ENCODE assay signal across 20 mouse cellular contexts in the genomic region with DNA sequence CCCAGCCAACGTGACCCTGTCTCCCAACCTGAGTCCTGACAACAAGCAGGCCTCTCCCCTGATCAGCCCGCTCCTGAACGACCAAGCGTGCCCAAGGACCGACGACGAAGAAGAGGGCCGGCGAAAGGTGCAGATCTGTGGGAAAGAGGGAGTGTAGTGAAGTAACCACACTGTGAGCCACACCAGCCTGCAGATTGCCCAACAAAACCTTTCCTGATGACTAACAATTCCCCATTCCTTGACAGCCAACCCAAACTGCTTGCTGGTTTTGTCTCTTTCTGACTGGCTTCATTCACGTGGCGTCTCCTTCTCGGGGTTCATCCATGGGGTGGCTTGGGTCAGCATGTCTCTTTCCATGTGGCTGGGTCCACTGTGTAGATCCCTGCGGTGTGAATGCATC.
A peak's percentile ranks its signal among the peaks of the same experiment; 100 is the strongest.
DNase-seq lines count a peak whose midpoint lies in the region; ATAC-seq and TF ChIP-seq lines count a peak whose summit lies in the region.
"Had no signal": no experiment of that assay in that cellular context is flagged by ENCODE, and none has a peak within 500 bp of the region (broad histone marks: within the 10 kb centered on the region; RNA-seq: fewer than 3 reads in every experiment).

No protein-coding gene starts in this region.

- 89% methylated on average over 13 of the region's 13 CpGs for WGBS in hindbrain, embryonic 10.5 days
- 87% methylated on average over 13 of the region's 13 CpGs for WGBS in hindbrain, embryonic 14.5 days
- WGBS in lung, postnatal 0 days: 87% methylated on average over 13 of the region's 13 CpGs

- H3K4me3 ChIP-seq in hindbrain, embryonic 10.5 days: no peak overlapping the region
- no peak overlapping the region for H3K4me3 ChIP-seq in hindbrain, embryonic 14.5 days (replicated peaks; ENCODE audit: low read length)
- no peak overlapping the region for H3K4me3 ChIP-seq in lung, postnatal 0 days (ENCODE audit: low read depth, low read length)
- H3K4me3 ChIP-seq: embryonic facial prominence, embryonic 12.5 days; forebrain, embryonic 13.5 days; heart, embryonic 10.5 days; hindbrain, embryonic 15.5 days had no signal

- no peak for ATAC-seq in hindbrain, embryonic 14.5 days (ENCODE audit: low FRiP score)
- peak; percentile 57 for ATAC-seq in granulocyte monocyte progenitor cell, adult 5-6 weeks (replicated peaks; ENCODE audit: poor library complexity, severe bottlenecking)
- no peak for ATAC-seq in lung, postnatal 0 days
- ATAC-seq: forebrain, embryonic 13.5 days; forebrain, postnatal 0 days; intestine, embryonic 16.5 days had no signal

- peaks cover 34% of the 10 kb centered on the region for H3K36me3 ChIP-seq in hindbrain, embryonic 10.5 days
- H3K36me3 ChIP-seq in hindbrain, embryonic 14.5 days (replicated peaks; ENCODE audit: control insufficient read depth, insufficient read depth): peaks cover 27% of the 10 kb centered on the region
- 0 out of 2 replicates have a peak, but pooled peaks cover 10% of the 10 kb centered on the region for H3K36me3 ChIP-seq in lung, postnatal 0 days (ENCODE audit: insufficient read depth, low read length)

- peaks cover 5% of the 10 kb centered on the region for H3K4me1 ChIP-seq in hindbrain, embryonic 10.5 days (replicated peaks)
- no peaks in the 10 kb centered on the region for H3K4me1 ChIP-seq in hindbrain, embryonic 14.5 days (replicated peaks; ENCODE audit: control insufficient read depth, insufficient read depth, low read length)
- no peaks in the 10 kb centered on the region for H3K4me1 ChIP-seq in lung, postnatal 0 days (ENCODE audit: insufficient read depth, low read depth, low read length)
- H3K4me1 ChIP-seq: embryonic facial prominence, embryonic 12.5 days; hindbrain, embryonic 15.5 days had no signal

- H3K4me2 ChIP-seq in hindbrain, embryonic 14.5 days (replicated peaks): no peak overlapping the region
- H3K4me2 ChIP-seq in lung, postnatal 0 days (replicated peaks; ENCODE audit: low read depth, low read length): no peak overlapping the region
- H3K4me2 ChIP-seq: embryonic facial prominence, embryonic 12.5 days; forebrain, embryonic 13.5 days; hindbrain, embryonic 15.5 days had no signal

- H3K9me3 ChIP-seq in hindbrain, embryonic 10.5 days: no peaks in the 10 kb centered on the region
- H3K9me3 ChIP-seq in hindbrain, embryonic 14.5 days (ENCODE audit: control insufficient read depth, low read length): no peaks in the 10 kb centered on the region
- H3K9me3 ChIP-seq in lung, postnatal 0 days (ENCODE audit: low read length): no peaks in the 10 kb centered on the region
- H3K9me3 ChIP-seq: embryonic facial prominence, embryonic 12.5 days; forebrain, embryonic 13.5 days; heart, embryonic 10.5 days; hindbrain, embryonic 15.5 days had no signal

- no peak overlapping the region for H3K9ac ChIP-seq in hindbrain, embryonic 14.5 days
- H3K9ac ChIP-seq in lung, postnatal 0 days (replicated peaks; ENCODE audit: low read depth): no peak overlapping the region
- H3K9ac ChIP-seq: embryonic facial prominence, embryonic 12.5 days; forebrain, embryonic 13.5 days; forebrain, postnatal 0 days; hindbrain, embryonic 15.5 days had no signal

- H3K27ac ChIP-seq in hindbrain, embryonic 10.5 days: 0 out of 2 replicates have a peak overlapping the region, but pooled peaks have one; percentile 35
- H3K27ac ChIP-seq in hindbrain, embryonic 14.5 days: no peak overlapping the region
- no peak overlapping the region for H3K27ac ChIP-seq in lung, postnatal 0 days (ENCODE audit: low read length)
- H3K27ac ChIP-seq: embryonic facial prominence, embryonic 12.5 days; forebrain, embryonic 13.5 days; heart, embryonic 10.5 days; hindbrain, embryonic 15.5 days had no signal

- DNase-seq in hindbrain, embryonic 10.5 days (ENCODE audit: low spot score): no peak
- no peak for DNase-seq in hindbrain, embryonic 14.5 days (ENCODE audit: low spot score)
- DNase-seq in ZHBTc4 (ENCODE audit: low read depth, low spot score): peak; percentile 61
- no peak for DNase-seq in kidney, postnatal 10 days
- no peak for DNase-seq in lung, postnatal 0 days (ENCODE audit: low spot score)
- no peak for DNase-seq in gastrocnemius, postnatal 4 days (ENCODE audit: low spot score in 2 of 2)
- DNase-seq: adrenal gland, postnatal 25 days; cerebellum, adult 2 months; cerebellum, postnatal 10 days; forebrain, postnatal 0 days; gastrocnemius, postnatal 14 days; heart, adult 18-20 months; heart, postnatal 10 days had no signal

- TF ChIP-seq EP300 in lung, postnatal 0 days (IDR thresholded peaks at IDR 0.05): no peak

- H3K27me3 ChIP-seq in hindbrain, embryonic 10.5 days (ENCODE audit: insufficient read depth, poor library complexity, severe bottlenecking): no peaks in the 10 kb centered on the region
- H3K27me3 ChIP-seq in hindbrain, embryonic 14.5 days (ENCODE audit: control insufficient read depth, insufficient read depth, low read length): no peaks in the 10 kb centered on the region
- no peaks in the 10 kb centered on the region for H3K27me3 ChIP-seq in lung, postnatal 0 days (replicated peaks; ENCODE audit: insufficient read depth, low read length)
- H3K27me3 ChIP-seq: CH12.LX; embryonic facial prominence, embryonic 12.5 days; forebrain, embryonic 13.5 days; hindbrain, embryonic 15.5 days had no signal

- TF ChIP-seq CTCF in lung, postnatal 0 days (IDR thresholded peaks at IDR 0.05): no peak
